Mouse (Mus musculus) urinary bladder, postnatal 14 days (tissue): ENCODE results near the gene Btbd35f28.
"Not testable (repeated sequence)": the region's sequence is repeated elsewhere in the genome, so short reads cannot be mapped to it uniquely, and the experiment has no call there.

Experiments used
- DNase-seq: peaks from one replicate; pipeline ENCODE4 v3.0.0; 2021; ENCODE audit warnings: low spot score

Btbd35f28 gene

GRCm38 (mm10) chrX:4196276-4196675 is at the start of gene Btbd35f28:
Gene Btbd35f28, plus strand, starts transcription at chrX:4196576.
- DNase-seq = not testable (repeated sequence)
